ENCODE assay signal across 10 mouse cellular contexts in genomic region chr11:60384762-60385421, GRCm38 (mm10). TPM values are rescaled to one million over a fixed set of nuclear protein-coding genes. Genes with fewer than 3 reads are reported as not detected.
DNase-seq lines count a peak whose midpoint lies in the region; ATAC-seq and TF ChIP-seq lines count a peak whose summit lies in the region.
"Had no signal": no experiment of that assay in that cellular context is flagged by ENCODE, and none has a peak within 500 bp of the region (broad histone marks: within the 10 kb centered on the region; RNA-seq: fewer than 3 reads in every experiment).

No protein-coding gene starts in this region.

- H3K9me3 ChIP-seq in heart, embryonic 11.5 days (replicated peaks; ENCODE audit: control insufficient read depth, low read length) = no peaks in the 10 kb centered on the region
- H3K9me3 ChIP-seq in hindbrain, embryonic 16.5 days (ENCODE audit: control insufficient read depth, low read length) = no peaks in the 10 kb centered on the region
- H3K9me3 ChIP-seq in limb, embryonic 14.5 days (ENCODE audit: control insufficient read depth, low read length) = no peaks in the 10 kb centered on the region
- no peaks in the 10 kb centered on the region for H3K9me3 ChIP-seq in stomach, embryonic 16.5 days (replicated peaks; ENCODE audit: control insufficient read depth, low read length)

- H3K4me2 ChIP-seq in heart, embryonic 11.5 days = peak overlapping the region; percentile 51
- peak overlapping the region; percentile 54 for H3K4me2 ChIP-seq in hindbrain, embryonic 16.5 days (ENCODE audit: low read length)
- H3K4me2 ChIP-seq in limb, embryonic 14.5 days (replicated peaks; ENCODE audit: low read depth, low read length, severe bottlenecking) = peak overlapping the region; percentile 14; the same call in 1 of the 2 replicates
- H3K4me2 ChIP-seq in stomach, embryonic 16.5 days (ENCODE audit: low read depth, low read length) = no peak overlapping the region

- no peak for TF ChIP-seq POLR2A in limb, embryonic 14.5 days (IDR thresholded peaks at IDR 0.05; ENCODE audit: borderline replicate concordance, extremely low read depth, insufficient read depth, insufficient read length)

- intact Hi-C loops in heart, postnatal 10 days (cut with DNase I) = no loop called here

- peak overlapping the region; percentile 10; the same call in 1 of the 2 replicates for H3K4me3 ChIP-seq in heart, embryonic 11.5 days (ENCODE audit: low read depth, low read length)
- H3K4me3 ChIP-seq in hindbrain, embryonic 16.5 days (ENCODE audit: low read length) = peak overlapping the region; percentile 21; the same call in 1 of the 2 replicates
- H3K4me3 ChIP-seq in limb, embryonic 14.5 days (replicated peaks; ENCODE audit: low read length) = no peak overlapping the region
- H3K4me3 ChIP-seq in stomach, embryonic 16.5 days (replicated peaks; ENCODE audit: low read length) = no peak overlapping the region
- H3K4me3 ChIP-seq: erythroblast, embryonic 14.5 days had no signal

- ATAC-seq in heart, embryonic 11.5 days (replicated peaks; ENCODE audit: insufficient number of reproducible peaks, low FRiP score, low TSS enrichment) = no peak
- ATAC-seq in hindbrain, embryonic 16.5 days = peak; percentile 90
- no peak for ATAC-seq in limb, embryonic 14.5 days (ENCODE audit: low FRiP score, low read depth)
- no peak for ATAC-seq in stomach, embryonic 16.5 days (ENCODE audit: insufficient read depth, low FRiP score)

- no peak for DNase-seq in heart, postnatal 10 days
- peak; percentile 59 for DNase-seq in embryo, embryonic 11 days
- DNase-seq in limb, embryonic 14.5 days (ENCODE audit: low spot score) = no peak
- no peak for DNase-seq in adrenal gland, adult 18-20 months (ENCODE audit: low spot score in 2 of 2)
- no peak for DNase-seq in thymus, postnatal 4 days

- 7% methylated on average over 16 of the region's 16 CpGs for WGBS in heart, embryonic 11.5 days (ENCODE audit: insufficient replicate concordance)
- 1% methylated on average over 16 of the region's 16 CpGs for WGBS in hindbrain, embryonic 16.5 days
- 7% methylated on average over 16 of the region's 16 CpGs for WGBS in limb, embryonic 14.5 days
- 13% methylated on average over 16 of the region's 16 CpGs for WGBS in stomach, embryonic 16.5 days

- H3K4me1 ChIP-seq in heart, embryonic 11.5 days (ENCODE audit: control insufficient read depth, insufficient read depth, low read length) = peaks cover 12% of the 10 kb centered on the region
- peaks cover 18% of the 10 kb centered on the region for H3K4me1 ChIP-seq in hindbrain, embryonic 16.5 days (ENCODE audit: control insufficient read depth, insufficient read depth, low read depth, low read length)
- peaks cover 5% of the 10 kb centered on the region for H3K4me1 ChIP-seq in limb, embryonic 14.5 days (ENCODE audit: control insufficient read depth, insufficient read depth, low read length)
- H3K4me1 ChIP-seq in stomach, embryonic 16.5 days (ENCODE audit: control insufficient read depth, insufficient read depth, low read length) = no peaks in the 10 kb centered on the region

- H3K27me3 ChIP-seq in heart, embryonic 11.5 days (ENCODE audit: control insufficient read depth, insufficient read depth, low read length) = peaks cover 6% of the 10 kb centered on the region; the same call in 1 of the 2 replicates
- no peaks in the 10 kb centered on the region for H3K27me3 ChIP-seq in hindbrain, embryonic 16.5 days (replicated peaks; ENCODE audit: control insufficient read depth, insufficient read depth, low read length)
- no peaks in the 10 kb centered on the region for H3K27me3 ChIP-seq in limb, embryonic 14.5 days (ENCODE audit: control insufficient read depth, insufficient read depth, low read length)
- no peaks in the 10 kb centered on the region for H3K27me3 ChIP-seq in stomach, embryonic 16.5 days (ENCODE audit: control insufficient read depth, insufficient read depth, low read length)

- H3K27ac ChIP-seq in heart, embryonic 11.5 days (ENCODE audit: low read depth, low read length) = no peak overlapping the region
- H3K27ac ChIP-seq in hindbrain, embryonic 16.5 days (ENCODE audit: low read depth, low read length) = peak overlapping the region; percentile 92
- no peak overlapping the region for H3K27ac ChIP-seq in limb, embryonic 14.5 days (replicated peaks; ENCODE audit: low read depth, low read length)
- no peak overlapping the region; the same call in 1 of the 2 replicates for H3K27ac ChIP-seq in stomach, embryonic 16.5 days (ENCODE audit: low read length)

- peak overlapping the region; percentile 3; the same call in 1 of the 2 replicates for H3K9ac ChIP-seq in heart, embryonic 11.5 days (ENCODE audit: low read depth, low read length)
- peak overlapping the region; percentile 56 for H3K9ac ChIP-seq in hindbrain, embryonic 16.5 days (ENCODE audit: low read depth, low read length)
- no peak overlapping the region for H3K9ac ChIP-seq in limb, embryonic 14.5 days (ENCODE audit: low read depth, low read length, severe bottlenecking)
- H3K9ac ChIP-seq in stomach, embryonic 16.5 days (ENCODE audit: low read length) = 0 out of 2 replicates have a peak overlapping the region, but pooled peaks have one; percentile 36

- H3K36me3 ChIP-seq in heart, embryonic 11.5 days (ENCODE audit: control insufficient read depth, insufficient read depth, low read length) = no peaks in the 10 kb centered on the region
- no peaks in the 10 kb centered on the region for H3K36me3 ChIP-seq in hindbrain, embryonic 16.5 days (ENCODE audit: control insufficient read depth, insufficient read depth, low read length)
- H3K36me3 ChIP-seq in limb, embryonic 14.5 days (ENCODE audit: control insufficient read depth, insufficient read depth, low read length) = no peaks in the 10 kb centered on the region
- H3K36me3 ChIP-seq in stomach, embryonic 16.5 days (ENCODE audit: control insufficient read depth, insufficient read depth, low read length) = no peaks in the 10 kb centered on the region

RNA-seq across cellular contexts. Expression of gene Drc3, which starts 31.8 kb away (rescaled TPM):
- 1.9 TPM in 2 replicates for polyA plus RNA-seq in heart, embryonic 11.5 days (2014; fragmentation: Nextera tagmentation; extraction: Ambion mirVana)
- total RNA-seq in heart, postnatal 10 days (2021) = 1 to 10 TPM; 1.6 to 2.3 TPM
- polyA plus RNA-seq in hindbrain, embryonic 16.5 days (2015; fragmentation: Nextera tagmentation; extraction: Ambion mirVana) = 6.0 and 7.8 TPM in 2 replicates
- 1.9 and 2.5 TPM in 2 replicates for polyA plus RNA-seq in limb, embryonic 14.5 days (2012; rRNA removed)
- polyA plus RNA-seq in limb, embryonic 14.5 days (2014; fragmentation: Nextera tagmentation; extraction: Ambion mirVana) = 1.3 and 2.9 TPM in 2 replicates
- 1.4 TPM in 2 replicates for polyA plus RNA-seq in stomach, embryonic 16.5 days (2015; fragmentation: Nextera tagmentation; extraction: Ambion mirVana)
- 1 to 10 TPM in 1 of 2 experiments, under 1 TPM in 1; 0.73 to 1.6 TPM for total RNA-seq in adrenal gland, adult 18-20 months (2021)
- polyA plus RNA-seq: C2C12; erythroblast, embryonic 14.5 days had no signal

RNA-seq across cellular contexts. Expression of gene Gid4, which starts 32.1 kb away (rescaled TPM):
- 19.3 and 21.2 TPM in 2 replicates for polyA plus RNA-seq in heart, embryonic 11.5 days (2014; fragmentation: Nextera tagmentation; extraction: Ambion mirVana)
- total RNA-seq in heart, postnatal 10 days (2021) = 10 to 100 TPM; 25.7 to 31.8 TPM
- polyA plus RNA-seq in hindbrain, embryonic 16.5 days (2015; fragmentation: Nextera tagmentation; extraction: Ambion mirVana) = 22.2 and 24.7 TPM in 2 replicates
- polyA plus RNA-seq in limb, embryonic 14.5 days (2012; rRNA removed) = 20.5 and 22.4 TPM in 2 replicates
- polyA plus RNA-seq in limb, embryonic 14.5 days (2014; fragmentation: Nextera tagmentation; extraction: Ambion mirVana) = 28.5 and 30.2 TPM in 2 replicates
- polyA plus RNA-seq in stomach, embryonic 16.5 days (2015; fragmentation: Nextera tagmentation; extraction: Ambion mirVana) = 20.0 and 21.2 TPM in 2 replicates
- 10 to 100 TPM; 48.8 to 63.1 TPM for total RNA-seq in adrenal gland, adult 18-20 months (2021)

RNA-seq across cellular contexts. Expression of gene Tom1l2, which starts 32.2 kb away (rescaled TPM):
- polyA plus RNA-seq in heart, embryonic 11.5 days (2014; fragmentation: Nextera tagmentation; extraction: Ambion mirVana) = 14.7 and 16.0 TPM in 2 replicates
- total RNA-seq in heart, postnatal 10 days (2021) = 100 to 1,000 TPM in 1 of 2 experiments, 10 to 100 TPM in 1; 97.3 to 100 TPM
- 69.2 and 79.3 TPM in 2 replicates for polyA plus RNA-seq in hindbrain, embryonic 16.5 days (2015; fragmentation: Nextera tagmentation; extraction: Ambion mirVana)
- polyA plus RNA-seq in limb, embryonic 14.5 days (2012; rRNA removed) = 36.0 and 49.8 TPM in 2 replicates
- polyA plus RNA-seq in limb, embryonic 14.5 days (2014; fragmentation: Nextera tagmentation; extraction: Ambion mirVana) = 21.5 and 22.4 TPM in 2 replicates
- 29.9 and 35.8 TPM in 2 replicates for polyA plus RNA-seq in stomach, embryonic 16.5 days (2015; fragmentation: Nextera tagmentation; extraction: Ambion mirVana)
- total RNA-seq in adrenal gland, adult 18-20 months (2021) = 10 to 100 TPM; 63.0 to 80.7 TPM

RNA-seq across cellular contexts. Expression of gene Atpaf2, which starts 33.4 kb away (rescaled TPM):
- polyA plus RNA-seq in heart, embryonic 11.5 days (2014; fragmentation: Nextera tagmentation; extraction: Ambion mirVana) = 52.2 and 52.9 TPM in 2 replicates
- 10 to 100 TPM; 43.8 to 55.5 TPM for total RNA-seq in heart, postnatal 10 days (2021)
- 45.9 and 47.6 TPM in 2 replicates for polyA plus RNA-seq in hindbrain, embryonic 16.5 days (2015; fragmentation: Nextera tagmentation; extraction: Ambion mirVana)
- polyA plus RNA-seq in limb, embryonic 14.5 days (2012; rRNA removed) = 38.0 and 46.2 TPM in 2 replicates
- polyA plus RNA-seq in limb, embryonic 14.5 days (2014; fragmentation: Nextera tagmentation; extraction: Ambion mirVana) = 47.0 and 50.1 TPM in 2 replicates
- polyA plus RNA-seq in stomach, embryonic 16.5 days (2015; fragmentation: Nextera tagmentation; extraction: Ambion mirVana) = 51.2 and 52.6 TPM in 2 replicates
- 10 to 100 TPM; 60.7 to 93.7 TPM for total RNA-seq in adrenal gland, adult 18-20 months (2021)

Comparison
In these comparisons a context has a peak if more than half of its experiments do, and no peak if none do; other contexts are left out.
1. H3K4me3 ChIP-seq: peak in heart, embryonic 11.5 days (single experiment) and hindbrain, embryonic 16.5 days (single experiment); none in limb, embryonic 14.5 days (single experiment) and stomach, embryonic 16.5 days (single experiment).